Mouse (Mus musculus): ENCODE results near the gene Ano6. TPM values are rescaled to one million over a fixed set of nuclear protein-coding genes. Genes with fewer than 3 reads are reported as not detected.

Gene Ano6
- polyA plus RNA-seq, 1 experiment from 2014 or later, result 32.4 TPM

GRCm38 (mm10) chr15:95884658-95885620 is 94.3 kb downstream of the Ano6 start:
- Histone ChIP-seq H3K27ac (no peak overlapping the region), H3K4me1 (peaks cover 35% of the 10 kb centered on the region), H3K27me3 (ENCODE audit: poor library complexity, severe bottlenecking) (no peaks in the 10 kb centered on the region), H3K9me3 (no peaks in the 10 kb centered on the region), H3K4me3 (no peak overlapping the region), H3K36me3 (replicated peaks) (peaks cover 3% of the 10 kb centered on the region; the same call in 1 of the 2 replicates)
- WGBS, result 88% methylated on average over 10 of the region's 10 CpGs
- DNase-seq (ENCODE audit: extremely low spot score, low spot score), result no peak

GRCm38 (mm10) chr15:95885953-95886820 is 95.5 kb downstream of the Ano6 start:
- H3K4me1 ChIP-seq, result peaks cover 23% of the 10 kb centered on the region
- peaks cover 3% of the 10 kb centered on the region; the same call in 1 of the 2 replicates for H3K36me3 ChIP-seq (replicated peaks)
- H3K27me3 ChIP-seq (ENCODE audit: poor library complexity, severe bottlenecking), result no peaks in the 10 kb centered on the region
- no peak overlapping the region for H3K4me3 ChIP-seq
- DNase-seq (ENCODE audit: extremely low spot score, low spot score), result no peak
- H3K9me3 ChIP-seq, result no peaks in the 10 kb centered on the region
- no peak overlapping the region for H3K27ac ChIP-seq
- 82% methylated on average over 18 of the region's 18 CpGs for WGBS

GRCm38 (mm10) chr15:95887365-95887764 is 96.7 kb downstream of the Ano6 start:
- no peaks in the 10 kb centered on the region for H3K27me3 ChIP-seq (ENCODE audit: poor library complexity, severe bottlenecking)
- H3K4me3 ChIP-seq, result no peak overlapping the region
- 67% methylated on average over 5 of the region's 5 CpGs for WGBS
- no peak for DNase-seq (ENCODE audit: extremely low spot score, low spot score)
- peaks cover 3% of the 10 kb centered on the region; the same call in 1 of the 2 replicates for H3K36me3 ChIP-seq (replicated peaks)
- no peak overlapping the region for H3K27ac ChIP-seq
- H3K4me1 ChIP-seq, result peaks cover 27% of the 10 kb centered on the region
- no peaks in the 10 kb centered on the region for H3K9me3 ChIP-seq

GRCm38 (mm10) chr15:95888556-95888955 is 97.9 kb downstream of the Ano6 start:
- WGBS, result 86% methylated on average over 5 of the region's 5 CpGs
- H3K9me3 ChIP-seq, result no peaks in the 10 kb centered on the region
- H3K27me3 ChIP-seq (ENCODE audit: poor library complexity, severe bottlenecking), result no peaks in the 10 kb centered on the region
- no peak for DNase-seq (ENCODE audit: extremely low spot score, low spot score)
- H3K27ac ChIP-seq, result no peak overlapping the region
- peaks cover 34% of the 10 kb centered on the region for H3K4me1 ChIP-seq
- H3K4me3 ChIP-seq, result no peak overlapping the region
- peaks cover 3% of the 10 kb centered on the region; the same call in 1 of the 2 replicates for H3K36me3 ChIP-seq (replicated peaks)

- Histone ChIP-seq H3K36me3 (replicated peaks) (peaks cover 12% of the 10 kb centered on the region), H3K27me3 (ENCODE audit: poor library complexity, severe bottlenecking) (no peaks in the 10 kb centered on the region), H3K9me3 (no peaks in the 10 kb centered on the region), H3K4me1 (peaks cover 30% of the 10 kb centered on the region), H3K27ac (no peak overlapping the region), H3K4me3 (no peak overlapping the region)
- no peak for DNase-seq (ENCODE audit: extremely low spot score, low spot score)
- 96% methylated on average over 5 of the region's 5 CpGs for WGBS
Measured at GRCm38 (mm10) chr15:95890368-95890767, 99.7 kb downstream of the Ano6 start.

GRCm38 (mm10) chr15:95892171-95892570 is 101.5 kb downstream of the Ano6 start:
- H3K4me3 ChIP-seq, result no peak overlapping the region
- no peaks in the 10 kb centered on the region for H3K9me3 ChIP-seq
- no peaks in the 10 kb centered on the region for H3K27me3 ChIP-seq (ENCODE audit: poor library complexity, severe bottlenecking)
- peaks cover 15% of the 10 kb centered on the region for H3K4me1 ChIP-seq
- 80% methylated on average over 4 of the region's 4 CpGs for WGBS
- no peak for DNase-seq (ENCODE audit: extremely low spot score, low spot score)
- H3K36me3 ChIP-seq (replicated peaks), result peaks cover 18% of the 10 kb centered on the region
- no peak overlapping the region for H3K27ac ChIP-seq

- 89% methylated on average over 10 of the region's 10 CpGs for WGBS
Measured at GRCm38 (mm10) chr15:95892929-95893328, 102.3 kb downstream of the Ano6 start.

GRCm38 (mm10) chr15:95895699-95896098 is 105.1 kb downstream of the Ano6 start:
- Histone ChIP-seq H3K4me1 (peaks cover 11% of the 10 kb centered on the region), H3K36me3 (replicated peaks) (peaks cover 14% of the 10 kb centered on the region), H3K4me3 (no peak overlapping the region), H3K27me3 (ENCODE audit: poor library complexity, severe bottlenecking) (no peaks in the 10 kb centered on the region), H3K9me3 (no peaks in the 10 kb centered on the region), H3K27ac (no peak overlapping the region)
- no peak for DNase-seq (ENCODE audit: extremely low spot score, low spot score)
- WGBS, result 95% methylated on average over 7 of the region's 7 CpGs

More at GRCm38 (mm10) chr15:95892929-95893328, 102.3 kb downstream of the Ano6 start:
- Histone ChIP-seq H3K27ac (no peak overlapping the region), H3K4me3 (no peak overlapping the region), H3K36me3 (replicated peaks) (peaks cover 18% of the 10 kb centered on the region), H3K4me1 (peaks cover 11% of the 10 kb centered on the region), H3K9me3 (no peaks in the 10 kb centered on the region), H3K27me3 (ENCODE audit: poor library complexity, severe bottlenecking) (no peaks in the 10 kb centered on the region)
- no peak for DNase-seq (ENCODE audit: extremely low spot score, low spot score)

- peaks cover 5% of the 10 kb centered on the region for H3K4me1 ChIP-seq
- no peak for DNase-seq (ENCODE audit: extremely low spot score, low spot score)
- H3K9me3 ChIP-seq, result no peaks in the 10 kb centered on the region
- no peak overlapping the region for H3K4me3 ChIP-seq
- H3K36me3 ChIP-seq (replicated peaks), result peaks cover 14% of the 10 kb centered on the region
- 89% methylated on average over 12 of the region's 12 CpGs for WGBS
- no peak overlapping the region for H3K27ac ChIP-seq
- no peaks in the 10 kb centered on the region for H3K27me3 ChIP-seq (ENCODE audit: poor library complexity, severe bottlenecking)
Measured at GRCm38 (mm10) chr15:95897653-95898052, 107.0 kb downstream of the Ano6 start.

GRCm38 (mm10) chr15:95898438-95898837 is 107.8 kb downstream of the Ano6 start:
- H3K4me1 ChIP-seq, result no peaks in the 10 kb centered on the region; the same call in 1 of the 2 replicates
- DNase-seq (ENCODE audit: extremely low spot score, low spot score), result no peak
- 90% methylated on average over 6 of the region's 6 CpGs for WGBS
- no peak overlapping the region for H3K27ac ChIP-seq
- H3K27me3 ChIP-seq (ENCODE audit: poor library complexity, severe bottlenecking), result no peaks in the 10 kb centered on the region
- H3K36me3 ChIP-seq (replicated peaks), result peaks cover 14% of the 10 kb centered on the region
- no peaks in the 10 kb centered on the region for H3K9me3 ChIP-seq
- no peak overlapping the region for H3K4me3 ChIP-seq

GRCm38 (mm10) chr15:95902396-95902795 is 111.8 kb downstream of the Ano6 start:
- Histone ChIP-seq H3K4me3 (no peak overlapping the region), H3K4me1 (no peaks in the 10 kb centered on the region; the same call in 1 of the 2 replicates), H3K36me3 (replicated peaks) (no peaks in the 10 kb centered on the region; the same call in 1 of the 2 replicates), H3K9me3 (no peaks in the 10 kb centered on the region), H3K27me3 (ENCODE audit: poor library complexity, severe bottlenecking) (no peaks in the 10 kb centered on the region), H3K27ac (no peak overlapping the region)
- no peak for DNase-seq (ENCODE audit: extremely low spot score, low spot score)
- WGBS, result 94% methylated on average over 5 of the region's 5 CpGs

GRCm38 (mm10) chr15:95904247-95904646 is 113.6 kb downstream of the Ano6 start:
- Histone ChIP-seq H3K27ac (no peak overlapping the region), H3K36me3 (replicated peaks) (0 out of 2 replicates have a peak, but pooled peaks cover 4% of the 10 kb centered on the region), H3K9me3 (no peaks in the 10 kb centered on the region), H3K27me3 (ENCODE audit: poor library complexity, severe bottlenecking) (no peaks in the 10 kb centered on the region), H3K4me3 (no peak overlapping the region), H3K4me1 (no peaks in the 10 kb centered on the region; the same call in 1 of the 2 replicates)
- no peak for DNase-seq (ENCODE audit: extremely low spot score, low spot score)
- WGBS, result 93% methylated on average over 14 of the region's 14 CpGs
